Mouse (Mus musculus) spleen, postnatal 36 days (tissue): ENCODE data around the gene Kcnip3.

Experiments used
- DNase-seq, 2 experiments: peaks; one replicate each; pipeline ENCODE4 v3.0.0; 2022; ENCODE audit warnings: low spot score in 2 of 2, mixed read lengths in 1 of 2

Kcnip3 gene

DNA sequence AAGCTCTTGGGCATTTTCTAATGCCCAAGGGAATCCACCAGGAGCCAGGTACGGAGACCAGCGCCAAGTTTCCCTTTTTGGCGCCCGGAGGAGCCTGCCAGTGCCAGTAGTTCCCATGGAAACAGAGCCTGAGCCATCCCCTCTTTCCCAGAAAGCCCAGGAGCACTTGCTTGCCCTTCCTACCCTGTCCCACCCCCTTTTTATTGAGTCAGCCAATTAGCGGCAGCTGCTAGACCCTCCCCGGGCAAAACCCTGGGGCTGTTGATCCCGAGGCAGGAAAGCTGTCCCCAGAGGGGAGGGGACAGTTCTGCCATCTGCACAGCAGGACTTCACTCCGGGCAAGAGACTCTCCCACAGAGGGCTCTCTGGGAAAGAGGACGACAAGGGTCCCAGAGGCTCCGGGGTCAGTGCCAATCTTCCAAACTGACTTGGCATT lies at the start of gene Kcnip3:
Gene Kcnip3 (minus strand): TSS at position 89 of the 436 bp plus-strand sequence.
- no peak for DNase-seq

DNA sequence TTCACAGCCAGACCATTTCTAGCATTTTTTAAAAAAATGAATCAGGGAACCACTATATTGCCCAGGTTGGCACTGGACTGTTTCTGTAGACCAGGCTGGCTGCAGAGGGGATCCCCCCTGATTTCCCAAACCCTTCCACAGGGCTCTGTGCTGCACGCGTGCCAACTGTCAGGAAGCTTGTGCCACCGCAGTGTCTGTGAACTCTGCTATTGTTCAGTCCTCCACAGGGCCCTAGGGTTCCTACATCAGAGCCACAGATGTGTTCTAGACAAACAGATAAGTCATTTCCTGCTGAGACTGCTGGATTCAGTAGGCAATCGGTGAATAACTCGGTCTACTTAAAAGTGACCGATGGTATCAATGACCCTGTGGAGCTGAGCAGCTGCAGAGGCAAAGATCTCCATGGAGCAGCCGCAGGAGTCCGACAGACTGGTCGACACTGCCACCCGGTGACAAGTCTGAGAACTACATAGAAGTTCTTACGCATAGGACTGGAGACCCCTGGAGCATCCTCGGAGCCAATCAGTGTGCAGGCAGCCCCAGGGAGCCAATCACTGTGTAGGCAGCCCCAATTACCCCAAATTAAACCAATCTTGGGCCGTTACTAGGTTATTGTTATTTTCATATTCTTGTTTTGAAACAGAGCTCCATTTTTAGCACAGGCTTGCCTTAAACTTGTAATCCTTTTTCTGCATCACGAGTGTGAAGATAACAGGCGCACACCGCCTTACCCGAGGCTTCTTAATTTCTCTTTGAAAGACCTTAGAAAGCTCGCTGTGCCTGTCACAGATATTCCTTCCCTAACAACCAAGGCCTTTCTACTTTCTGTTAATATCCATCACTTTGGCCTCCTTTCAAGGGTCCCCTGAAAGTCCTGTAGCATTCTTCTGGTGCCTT lies 37.4 kb upstream of the Kcnip3 start:
- DNase-seq, result peak; percentile 39 to 45

DNA sequence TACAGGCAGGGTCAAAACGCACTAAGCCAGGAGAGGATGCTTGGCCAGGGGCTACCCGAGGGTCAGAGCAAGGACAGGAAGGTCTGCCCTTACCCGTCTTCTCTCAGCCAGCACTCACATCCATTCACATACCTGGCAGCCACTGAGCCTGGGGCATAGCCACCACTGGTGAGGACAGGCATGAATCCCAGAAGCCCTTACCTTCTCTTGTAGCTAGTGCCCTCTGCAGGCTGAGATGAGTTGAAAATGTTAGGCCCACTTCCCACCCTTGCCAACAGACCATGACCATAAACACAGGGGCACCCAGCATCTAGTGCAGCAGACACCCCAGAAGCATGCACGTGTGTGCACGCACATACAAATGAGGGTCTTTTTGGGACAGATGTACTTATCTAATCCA lies 29.2 kb upstream of the Kcnip3 start:
- no peak for DNase-seq

DNA sequence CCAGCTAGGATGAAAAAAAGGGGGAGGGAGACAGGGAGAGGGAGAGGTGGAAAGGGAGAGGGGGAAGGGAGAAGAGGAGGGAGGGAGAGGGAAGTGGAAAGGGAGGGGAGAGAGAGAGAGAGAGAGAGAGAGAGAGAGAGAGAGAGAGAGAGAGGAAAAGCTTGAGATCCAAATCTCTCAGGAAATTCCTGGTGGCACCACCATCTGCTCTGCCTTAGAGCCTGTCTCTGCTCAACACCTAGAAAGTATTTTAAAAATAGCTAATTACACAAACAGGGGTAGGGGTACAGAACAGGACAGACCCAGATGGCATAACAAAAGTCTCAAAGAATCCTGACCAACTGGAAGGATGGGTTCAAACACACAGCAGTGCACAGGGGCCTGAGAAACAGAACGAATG lies 28.6 kb upstream of the Kcnip3 start:
- no peak for DNase-seq

DNA sequence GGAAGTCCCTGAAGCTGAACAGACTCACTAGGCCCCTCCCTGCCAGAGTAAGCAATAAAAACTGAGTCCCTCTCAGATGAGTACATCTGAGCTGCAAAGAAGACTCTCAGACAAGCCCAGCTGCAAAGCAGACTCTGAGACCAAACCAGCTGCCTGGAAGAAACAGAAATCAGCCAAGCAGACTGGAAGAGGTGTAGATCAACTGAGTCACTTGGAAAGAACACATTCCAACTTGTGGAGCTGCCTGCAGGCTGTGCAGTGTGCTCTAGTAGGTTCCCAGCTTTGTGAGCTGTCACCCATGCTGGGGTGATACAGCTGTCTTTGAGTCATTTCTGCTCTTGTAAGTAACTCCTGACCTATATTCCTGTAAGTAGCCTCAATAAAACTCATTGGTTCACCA lies 27.8 kb upstream of the Kcnip3 start:
- DNase-seq, result no peak

DNA sequence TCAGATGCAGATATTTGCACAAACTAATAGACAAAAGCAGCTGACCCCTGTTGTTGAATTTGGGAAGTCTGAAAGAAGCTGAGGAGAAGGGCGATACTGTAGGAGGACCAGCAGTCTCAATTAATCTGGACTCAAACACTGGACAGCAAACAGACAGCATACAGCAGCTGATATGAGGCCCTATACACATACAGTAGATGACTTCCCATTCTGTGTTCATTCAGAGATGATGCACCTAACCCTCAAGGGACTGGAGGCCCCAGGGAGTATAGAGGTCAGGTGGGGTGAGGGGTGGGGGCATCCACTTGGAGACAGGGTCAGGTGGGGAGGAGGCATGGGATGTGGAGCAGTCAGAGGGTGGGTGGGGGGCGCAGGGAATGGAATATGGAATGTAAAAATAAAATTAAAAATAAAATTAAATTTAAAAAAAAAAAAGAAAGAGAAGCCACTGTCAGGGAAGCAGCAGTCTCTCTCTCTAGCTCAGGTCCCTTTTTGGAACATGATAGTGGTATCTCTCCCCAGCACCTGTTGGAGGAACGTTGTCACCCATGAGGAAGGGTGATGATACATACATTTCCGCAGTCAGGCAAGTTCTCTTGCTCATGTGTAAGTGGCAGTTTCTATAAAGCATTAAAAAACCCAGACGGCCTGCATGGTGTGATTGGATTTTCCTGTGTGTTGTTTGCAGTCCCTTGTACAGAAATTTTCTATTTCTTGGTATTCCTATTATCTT lies 26.6 kb upstream of the Kcnip3 start:
- DNase-seq, result no peak

DNA sequence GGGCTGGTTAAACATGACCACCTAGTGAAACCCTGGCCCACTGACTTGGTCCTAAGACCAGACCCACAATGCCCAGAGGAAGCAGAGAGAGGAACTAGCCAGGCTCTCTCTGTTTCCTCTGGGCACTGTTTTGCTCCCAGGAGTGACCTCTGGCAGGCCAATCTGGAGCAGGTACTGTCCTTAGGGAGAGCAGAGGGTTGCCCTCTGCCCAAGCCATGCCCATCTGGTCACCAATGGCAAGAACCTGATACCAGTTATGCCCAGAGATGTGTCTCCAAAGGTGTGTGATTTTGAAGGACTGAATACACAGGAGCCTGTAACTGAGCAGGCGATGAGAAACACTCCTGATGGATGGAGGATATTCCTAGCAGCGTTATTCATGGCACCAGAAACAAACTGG lies 19.8 kb upstream of the Kcnip3 start:
- DNase-seq, result no peak

DNA sequence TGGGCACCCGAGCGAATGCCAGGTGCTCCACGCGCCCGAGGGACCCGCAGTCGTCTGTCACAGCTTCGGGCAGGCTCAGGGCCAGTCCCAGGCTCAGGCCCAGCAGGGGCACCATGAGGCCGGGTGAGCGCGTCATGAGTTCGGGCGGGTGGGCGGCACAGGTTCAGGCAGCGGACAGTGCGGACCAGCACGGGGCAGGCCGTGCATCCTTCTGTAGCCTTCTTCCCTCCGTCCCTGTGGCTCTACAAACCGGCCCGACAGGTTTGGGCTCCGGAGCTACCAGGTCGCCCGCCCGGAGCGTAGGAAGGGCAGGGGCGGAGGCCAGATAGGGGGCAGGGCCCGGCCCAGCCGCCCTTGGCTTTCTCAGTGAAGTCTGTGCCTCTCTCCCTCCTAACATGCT lies 19.3 kb upstream of the Kcnip3 start, which contains the start of gene Prom2:
Gene Prom2 (minus strand): TSS at position 283 of the 400 bp plus-strand sequence.
- DNase-seq, result no peak

DNA sequence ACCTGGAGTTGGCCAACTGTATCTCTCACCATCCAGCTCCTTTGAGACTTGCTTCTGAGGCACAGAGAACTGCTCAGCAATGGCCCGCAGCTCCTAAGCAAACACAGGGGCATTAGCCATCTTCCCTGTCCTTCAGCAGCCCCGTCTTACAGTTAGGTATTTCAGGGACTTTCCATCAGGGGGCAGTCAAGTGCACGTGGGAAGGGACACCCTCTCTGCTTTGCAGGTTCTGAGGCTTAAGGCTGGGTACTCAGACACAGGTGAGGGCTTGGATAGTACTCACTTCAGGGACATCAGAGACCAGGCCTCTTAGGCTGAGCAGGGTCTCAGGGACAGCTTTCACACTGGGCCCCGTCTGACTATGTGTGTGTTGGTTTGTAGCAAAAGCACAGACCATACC lies 17.6 kb upstream of the Kcnip3 start:
- DNase-seq, result no peak

DNA sequence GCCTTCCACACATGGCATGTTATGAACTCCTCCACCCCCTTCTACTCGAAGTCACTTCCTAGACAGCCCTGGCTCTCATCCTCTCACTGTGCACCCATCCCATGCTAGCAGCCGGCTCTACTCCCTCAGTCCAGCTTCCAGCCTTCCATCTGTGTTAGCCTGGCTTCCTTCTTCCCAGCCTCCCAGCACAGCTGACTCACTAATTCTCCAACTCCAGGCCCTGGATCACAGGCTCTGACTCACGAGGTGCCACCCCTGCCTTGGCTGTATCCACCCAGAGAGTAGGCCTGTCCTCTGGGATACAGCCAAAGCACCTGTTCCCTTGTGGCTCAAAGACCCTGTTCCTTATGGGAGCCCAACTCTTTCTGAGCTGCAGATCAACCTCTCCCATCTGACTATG lies 15.7 kb upstream of the Kcnip3 start:
- DNase-seq, result no peak

DNA sequence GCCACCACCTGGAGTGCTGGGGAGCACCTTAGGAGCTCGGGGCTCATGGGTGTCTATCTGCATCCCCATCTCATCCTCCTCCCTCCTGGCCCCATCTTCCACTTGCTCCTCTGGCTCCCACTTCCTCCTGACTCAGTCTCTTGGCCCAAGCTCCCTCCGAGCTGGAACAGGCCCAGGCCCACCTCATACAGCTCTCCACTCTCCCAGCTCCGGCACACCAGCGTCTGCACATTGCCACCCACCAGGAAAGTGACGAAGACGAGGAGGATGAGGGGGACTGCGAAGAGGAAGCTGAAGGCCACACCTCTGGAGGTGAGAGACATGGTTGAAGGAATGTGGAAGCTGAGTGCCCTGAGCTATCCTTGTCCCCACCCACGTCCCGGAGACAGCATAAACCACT lies 13.5 kb upstream of the Kcnip3 start:
- DNase-seq, result no peak

DNA sequence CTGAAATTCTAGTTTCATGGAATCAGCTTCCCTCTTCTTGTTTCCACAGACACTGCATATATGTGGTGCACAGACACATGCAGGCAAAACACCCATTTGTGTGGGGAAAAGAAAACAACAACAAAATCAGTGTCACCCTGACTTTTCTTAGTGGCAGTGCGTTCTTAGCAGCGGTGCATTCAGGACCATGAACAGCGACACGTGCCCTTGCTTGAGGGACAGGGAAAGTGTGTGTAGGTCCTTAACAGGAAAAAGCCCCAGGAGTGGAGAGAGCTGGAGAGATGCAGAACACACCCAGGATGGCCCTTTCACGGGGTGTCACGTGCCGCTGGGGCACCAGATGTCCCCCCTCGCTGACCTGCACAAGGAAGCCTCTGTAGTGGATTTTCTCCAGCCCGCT lies 10.5 kb upstream of the Kcnip3 start:
- DNase-seq, result no peak

DNA sequence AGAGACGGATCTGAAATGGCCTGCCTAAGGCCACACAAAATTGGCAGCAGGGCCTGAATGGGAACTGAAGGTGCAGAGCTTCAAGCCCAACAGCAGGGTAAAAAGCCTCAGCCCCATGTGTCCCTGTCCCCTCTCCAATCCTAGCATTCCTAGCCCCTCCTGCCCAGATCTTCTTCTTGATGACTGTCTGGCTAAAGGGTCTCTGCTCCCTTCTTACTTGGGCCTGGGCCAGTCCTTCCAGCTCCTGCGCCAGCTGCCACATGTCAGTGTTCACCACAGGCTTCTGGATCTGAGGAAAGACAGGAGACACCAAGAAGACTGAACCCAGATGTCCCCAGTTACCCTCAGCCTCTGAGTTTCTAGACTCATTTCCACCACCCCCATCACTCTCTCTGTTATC lies 9.7 kb upstream of the Kcnip3 start:
- no peak for DNase-seq

DNA sequence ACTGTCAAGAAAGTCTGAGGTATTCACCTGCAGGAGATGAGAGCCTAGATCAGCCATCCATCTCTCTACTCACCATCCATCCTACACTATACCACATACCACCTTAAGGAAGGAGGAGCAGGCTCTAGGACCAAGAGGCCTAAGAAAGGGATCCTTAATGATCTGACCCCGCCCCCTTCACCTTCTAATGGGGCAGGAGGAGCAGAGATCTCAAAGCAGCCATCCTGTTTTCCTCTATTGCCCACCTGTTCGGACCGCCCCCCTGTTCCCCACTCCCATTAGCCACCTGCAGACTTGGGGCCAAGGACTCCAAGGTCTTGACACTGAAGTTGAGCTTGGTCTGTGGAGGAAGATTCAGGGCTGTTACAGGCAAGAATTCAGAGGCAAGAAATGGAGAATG lies 8.5 kb upstream of the Kcnip3 start:
- no peak for DNase-seq

DNA sequence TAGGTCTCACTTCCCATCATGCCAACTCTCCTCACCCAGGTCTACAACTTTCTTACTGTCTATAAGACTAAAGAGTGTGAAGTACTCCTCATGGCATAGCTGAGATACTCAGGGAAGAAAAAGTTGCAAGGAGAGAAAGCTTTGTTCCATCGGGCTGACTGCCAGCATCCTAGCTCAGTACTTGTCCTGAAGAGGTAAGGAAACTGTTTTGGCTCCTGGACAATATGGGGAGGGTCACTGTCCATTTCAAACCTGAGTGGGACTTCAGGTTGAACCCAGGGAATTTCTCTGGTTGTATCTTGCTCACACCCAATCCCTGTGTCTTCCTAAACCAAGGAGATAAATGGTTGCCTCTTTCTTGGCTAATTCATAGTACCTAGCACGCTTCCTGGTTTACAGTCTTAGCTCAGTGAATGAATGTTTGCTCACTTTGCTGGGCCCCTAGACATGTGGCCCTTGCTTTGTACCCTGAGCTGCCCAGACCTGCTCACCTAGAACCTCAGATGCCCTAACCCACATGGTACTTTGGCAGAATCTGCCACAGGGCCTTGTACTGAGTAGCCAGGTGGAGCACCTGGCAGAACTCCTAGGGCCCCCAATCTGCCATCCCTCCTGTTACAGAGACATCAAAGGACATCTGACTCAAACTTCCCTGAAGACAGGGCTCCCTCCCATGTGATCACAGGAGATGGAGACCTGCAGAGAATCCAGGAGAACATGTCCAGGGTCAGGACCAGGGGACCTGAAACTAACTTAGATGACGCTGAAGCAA lies 3.3 kb upstream of the Kcnip3 start:
- DNase-seq, result no peak

DNA sequence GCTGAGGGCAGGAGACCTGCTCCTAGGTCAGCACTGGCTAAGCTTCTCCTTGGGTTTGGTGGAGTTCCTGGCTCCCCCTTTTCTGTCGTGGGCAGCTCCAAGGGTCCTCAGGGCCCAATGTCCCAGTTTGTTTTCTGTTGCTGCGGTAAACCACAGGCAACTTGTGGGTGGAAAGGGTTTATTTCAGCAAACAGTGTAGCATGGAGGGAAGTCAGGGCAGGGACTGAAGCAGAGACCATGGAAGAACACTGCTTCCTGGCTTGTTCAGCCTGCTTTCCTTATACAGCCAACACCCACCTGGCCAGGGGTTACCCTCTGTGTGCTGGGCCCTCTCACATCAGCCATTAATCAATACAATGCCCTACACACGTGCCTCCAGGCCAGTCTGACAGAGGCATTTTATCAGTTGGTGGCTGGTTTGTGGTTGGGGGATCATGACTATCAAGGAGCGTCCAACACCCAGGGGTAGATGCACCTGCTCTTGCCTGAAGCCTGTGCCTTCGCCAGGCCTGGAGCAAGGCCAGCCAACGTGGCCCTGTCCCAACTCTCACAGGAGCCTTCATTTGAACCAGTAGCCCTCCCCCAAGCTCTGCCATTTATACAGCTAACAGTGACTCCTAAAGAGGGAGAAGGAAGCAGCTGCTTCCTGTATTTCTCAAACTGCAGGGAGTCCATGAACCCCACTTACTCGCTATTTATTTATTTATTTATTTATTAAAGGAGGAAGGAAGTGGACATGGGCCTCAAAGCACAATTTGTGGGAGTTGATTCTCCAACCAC lies 2.2 kb upstream of the Kcnip3 start:
- DNase-seq, result no peak

DNA sequence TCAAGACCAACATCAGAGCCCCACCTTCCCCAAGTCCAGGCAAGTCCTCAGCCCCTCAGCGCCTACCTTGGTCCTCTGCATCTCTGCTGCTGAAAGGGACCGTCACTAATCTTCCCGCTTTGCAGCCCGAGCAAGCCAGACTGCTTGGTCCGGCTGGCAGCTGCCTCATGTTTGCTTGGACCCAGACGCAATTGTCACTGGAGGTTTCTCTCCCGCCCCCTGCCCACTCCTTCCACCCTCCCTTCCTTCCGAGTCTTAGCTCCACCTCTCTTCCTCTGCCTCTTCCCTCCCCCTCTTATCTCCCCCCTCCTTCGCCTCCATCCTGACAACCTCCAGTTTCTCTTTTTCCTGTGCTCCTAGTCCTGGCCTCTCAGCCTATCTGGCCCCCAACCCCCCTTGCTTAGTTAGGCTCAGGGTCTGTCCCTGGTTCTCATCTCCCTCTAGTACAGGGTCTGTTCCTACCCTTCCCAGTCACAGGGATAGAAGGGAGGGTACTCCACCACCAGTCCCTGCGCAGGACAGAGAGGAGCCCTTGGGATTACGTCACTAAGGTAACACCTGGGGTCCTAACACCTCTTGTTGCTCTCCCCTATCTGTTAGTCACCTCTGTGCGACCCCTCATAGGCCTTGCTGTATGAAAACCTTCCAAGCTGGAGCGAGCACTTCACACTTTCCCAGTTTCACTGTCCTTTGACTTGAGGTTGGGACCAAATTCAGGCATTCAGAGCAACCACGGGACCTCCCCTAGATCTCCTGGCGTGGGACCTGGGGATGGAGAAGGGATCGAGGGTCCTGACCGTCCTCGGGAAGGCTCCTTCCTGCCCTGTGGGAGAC lies 505 bp downstream of the Kcnip3 start:
- DNase-seq, result no peak

DNA sequence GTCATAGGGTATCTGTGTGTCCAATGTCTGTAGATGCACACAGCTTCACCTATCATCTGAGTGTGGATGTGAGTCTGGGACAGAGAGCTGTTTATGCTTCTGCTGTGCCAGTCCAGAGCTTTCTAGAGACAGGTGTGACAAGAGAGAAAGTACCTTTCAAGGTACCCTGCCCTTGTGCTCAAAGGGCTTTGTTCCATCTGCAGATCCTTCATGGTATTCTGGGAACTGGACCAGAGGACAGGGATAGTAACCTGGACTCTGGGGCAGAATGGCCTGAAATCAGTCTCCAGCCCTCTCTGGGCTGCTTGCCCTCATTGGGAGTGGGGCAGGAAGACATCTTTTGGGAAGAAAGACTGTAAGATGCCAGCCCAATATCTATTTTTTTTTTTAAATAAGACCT lies 1.8 kb downstream of the Kcnip3 start:
- no peak for DNase-seq

DNA sequence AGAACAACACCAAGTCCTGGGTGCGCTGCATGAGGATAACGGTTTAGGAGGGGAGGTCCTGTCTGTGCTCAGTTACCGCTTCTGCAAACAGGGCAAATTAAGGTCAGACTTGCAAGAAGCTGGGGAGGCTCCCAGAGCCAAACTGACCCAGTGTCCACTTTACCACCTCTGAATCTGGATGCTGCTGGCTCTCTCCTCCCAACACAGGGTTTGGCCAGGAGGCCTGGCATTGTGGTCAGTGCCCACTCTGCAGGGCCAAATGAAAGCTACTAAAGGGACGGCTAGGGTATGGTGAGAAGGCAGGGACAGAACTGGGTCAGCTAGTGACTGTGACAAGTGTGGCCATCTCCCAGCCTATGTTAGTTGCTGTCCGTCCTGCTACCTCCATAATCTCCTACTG lies 2.6 kb downstream of the Kcnip3 start:
- DNase-seq, result no peak

DNA sequence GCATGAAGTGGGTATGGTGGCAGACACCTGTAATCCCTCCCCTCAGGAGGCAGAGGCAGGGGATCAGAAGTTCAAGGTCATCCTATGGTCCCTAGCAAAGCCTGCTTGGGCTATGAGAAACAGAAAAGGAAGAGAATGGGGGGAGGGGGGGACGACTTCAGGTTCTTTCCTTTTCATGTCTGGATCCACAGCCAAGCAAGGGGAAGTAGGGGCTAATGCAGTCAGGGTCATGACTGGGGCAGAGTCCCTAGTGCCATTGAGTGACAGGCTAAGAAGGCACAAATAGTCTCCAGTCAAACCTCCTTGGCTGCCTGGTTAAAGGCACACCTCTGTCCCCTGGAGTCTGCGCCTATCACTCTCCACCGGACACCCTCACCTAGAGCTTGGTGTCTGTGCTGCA lies 3.1 kb downstream of the Kcnip3 start:
- DNase-seq, result no peak

DNA sequence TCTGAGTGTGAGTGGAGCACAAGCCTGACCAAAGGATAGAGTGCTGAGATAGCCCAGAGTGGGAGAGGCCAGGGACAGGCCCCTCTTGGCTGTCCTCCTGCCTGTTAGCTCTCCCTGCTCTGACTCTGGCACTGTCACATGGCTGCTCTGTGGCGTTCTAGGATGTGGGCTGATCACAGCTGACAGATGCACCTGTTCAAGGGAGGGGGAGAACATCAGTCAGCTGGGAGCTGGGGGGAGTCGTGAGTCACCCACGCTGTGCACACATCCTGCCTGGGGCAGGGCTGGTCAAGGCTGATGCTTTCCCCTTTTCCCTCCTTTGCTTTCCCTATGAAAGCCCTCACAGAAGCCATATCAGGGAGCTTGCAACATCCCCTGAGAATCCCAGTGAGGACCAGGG lies 3.6 kb downstream of the Kcnip3 start:
- no peak for DNase-seq
